Mouse (Mus musculus) ovary, postnatal 14 days (tissue): Measurements from ENCODE around the gene Ift122.
A peak's percentile ranks its signal among the peaks of the same experiment; 100 is the strongest.

ENCODE experiments used
- DNase-seq: peaks from one replicate; pipeline ENCODE4 v3.0.0; 2022; ENCODE audit warnings: low spot score

The Ift122 gene

GRCm38 (mm10) chr6:115891497-115892061 lies 38.3 kb downstream of the Ift122 start:
- DNase-seq, result peak; percentile 66

DNA sequence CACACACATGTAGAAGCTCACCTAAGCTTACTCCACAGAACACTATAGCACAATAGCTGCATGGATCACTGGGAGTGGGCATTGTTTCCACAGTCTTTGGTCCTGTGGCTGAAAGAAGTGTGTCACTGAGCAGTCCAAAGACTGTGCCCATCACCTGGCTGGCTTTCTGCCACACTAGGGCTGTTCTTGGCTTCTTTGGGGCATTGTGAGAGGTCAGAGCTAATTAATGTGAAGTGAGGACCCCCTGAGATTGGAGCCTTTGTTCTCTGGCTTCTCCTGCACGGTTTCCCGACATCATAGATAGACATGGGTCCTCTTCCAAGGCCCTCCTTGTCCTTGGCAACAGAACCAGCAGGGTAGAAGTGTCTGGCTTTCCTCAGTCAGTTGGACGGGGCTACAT lies 39.1 kb downstream of the Ift122 start:
- DNase-seq, result no peak

DNA sequence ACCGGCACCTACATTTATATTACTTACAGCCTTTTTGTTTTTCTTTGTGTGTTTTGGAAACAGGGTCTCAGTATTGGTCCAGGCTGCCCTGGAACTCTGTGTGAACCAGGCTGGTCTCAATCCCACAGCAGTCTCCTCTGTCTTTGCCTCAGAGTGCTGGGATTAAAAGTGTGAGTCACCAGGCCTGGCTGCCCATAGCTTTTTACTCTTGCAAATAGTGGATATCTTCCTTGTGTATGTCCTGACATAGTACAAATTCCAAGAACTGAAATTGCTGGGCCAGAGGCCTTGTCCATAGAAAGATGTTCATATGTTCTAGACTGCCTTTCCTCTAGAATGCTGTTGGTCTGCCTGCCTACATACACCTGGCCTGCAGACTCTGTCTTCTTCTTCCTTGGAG lies 43.1 kb downstream of the Ift122 start:
- no peak for DNase-seq

GRCm38 (mm10) chr6:115897117-115897516 lies 43.8 kb downstream of the Ift122 start:
- no peak for DNase-seq

GRCm38 (mm10) chr6:115897926-115898520 lies 44.8 kb downstream of the Ift122 start:
- DNase-seq, result no peak

DNA sequence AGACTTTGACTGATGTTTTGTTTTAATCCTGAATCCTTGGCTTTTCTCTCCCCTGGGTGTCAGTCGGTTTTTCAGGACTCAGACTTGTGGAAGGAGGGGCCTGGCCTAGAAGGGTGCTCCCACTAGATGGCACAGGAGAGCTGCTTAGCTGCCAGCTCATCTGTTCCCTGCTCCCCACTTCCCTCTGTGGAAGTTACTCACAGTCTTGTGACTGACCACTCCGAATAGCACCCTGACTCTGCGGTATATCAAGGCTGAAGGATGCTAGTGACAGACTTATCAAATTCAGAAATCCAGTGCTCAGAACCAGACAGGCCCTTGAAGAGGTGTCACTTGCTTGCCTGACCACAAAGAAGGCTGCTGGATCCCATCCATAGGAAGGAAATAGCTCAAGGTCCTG lies 47.8 kb downstream of the Ift122 start:
- peak; percentile 65 for DNase-seq

DNA sequence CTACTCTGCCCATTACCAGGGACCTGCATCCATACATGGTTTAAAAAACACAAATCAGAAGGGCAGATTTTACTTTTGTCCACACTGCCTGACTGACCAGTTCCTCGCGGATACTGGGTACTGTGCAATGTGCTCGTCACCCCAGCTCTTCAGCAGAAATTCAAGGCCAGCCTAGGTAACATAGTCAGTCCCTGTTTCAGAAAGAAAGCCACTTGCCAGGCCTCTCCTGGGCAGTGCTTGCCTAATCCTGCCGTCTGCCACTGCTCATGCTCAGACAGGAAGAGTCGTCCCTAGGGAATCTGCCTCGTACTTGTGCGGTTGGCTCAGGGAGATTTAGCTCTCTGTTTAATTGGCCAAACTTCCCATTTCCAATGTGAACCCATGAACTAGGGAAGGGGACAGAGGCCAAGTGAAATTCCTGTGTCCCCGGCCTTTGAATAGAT lies 48.2 kb downstream of the Ift122 start:
- DNase-seq, result no peak

DNA sequence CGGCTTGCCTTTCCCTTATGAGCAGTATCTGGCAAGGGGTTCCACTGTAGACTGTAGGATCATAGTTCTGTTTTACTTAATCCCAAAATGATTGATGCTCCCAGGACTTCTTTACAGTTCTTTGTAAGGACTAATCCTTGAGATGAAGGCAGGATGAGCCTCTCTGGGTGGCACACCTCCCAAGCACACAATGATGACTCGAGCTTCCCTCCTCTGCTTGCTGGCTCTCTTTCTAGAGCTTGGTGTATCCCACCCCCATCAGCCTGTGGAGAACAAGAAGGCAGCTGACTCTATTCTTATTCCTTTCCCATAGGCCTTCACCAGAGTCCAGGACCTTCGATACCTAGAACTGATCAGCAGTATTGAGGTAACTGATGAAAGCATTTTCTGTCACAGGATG lies 49.3 kb downstream of the Ift122 start:
- no peak for DNase-seq

- no peak for DNase-seq
Observed at GRCm38 (mm10) chr6:115905568-115905967, 52.3 kb downstream of the Ift122 start.

GRCm38 (mm10) chr6:115906455-115906854 lies 53.2 kb downstream of the Ift122 start:
- no peak for DNase-seq

- no peak for DNase-seq
Observed at GRCm38 (mm10) chr6:115906871-115907270, 53.6 kb downstream of the Ift122 start.

DNA sequence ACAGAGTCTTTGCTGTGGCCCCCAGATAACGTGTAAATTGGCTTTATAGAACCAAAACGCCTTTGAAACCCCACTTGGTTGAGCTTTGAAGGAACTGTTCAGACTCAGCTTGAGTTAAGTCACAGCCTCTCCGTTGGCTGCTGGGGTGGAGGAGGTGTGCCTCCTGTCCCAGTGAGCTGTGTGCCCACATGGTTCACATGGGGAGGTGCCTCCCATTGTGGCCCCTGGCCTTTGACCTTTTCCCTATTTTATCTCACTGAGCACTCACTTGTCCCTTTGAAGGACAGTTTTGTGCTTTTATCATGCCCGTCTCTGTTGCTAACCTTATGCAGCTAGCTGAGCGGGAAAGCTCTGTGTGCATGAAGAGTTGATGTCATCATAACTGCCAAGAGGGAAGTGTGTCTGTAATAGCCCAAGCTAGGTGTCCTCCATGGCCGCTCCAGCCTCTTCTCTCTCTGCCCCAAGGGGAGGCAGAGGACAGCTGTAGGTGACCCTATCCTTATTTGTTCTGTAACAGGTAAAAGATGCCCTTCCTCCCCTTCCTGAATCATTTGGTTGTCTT lies 55.2 kb downstream of the Ift122 start:
- no peak for DNase-seq

GRCm38 (mm10) chr6:115909052-115909451 lies 55.8 kb downstream of the Ift122 start:
- no peak for DNase-seq

GRCm38 (mm10) chr6:115909940-115910339 lies 56.7 kb downstream of the Ift122 start:
- DNase-seq, result no peak

DNA sequence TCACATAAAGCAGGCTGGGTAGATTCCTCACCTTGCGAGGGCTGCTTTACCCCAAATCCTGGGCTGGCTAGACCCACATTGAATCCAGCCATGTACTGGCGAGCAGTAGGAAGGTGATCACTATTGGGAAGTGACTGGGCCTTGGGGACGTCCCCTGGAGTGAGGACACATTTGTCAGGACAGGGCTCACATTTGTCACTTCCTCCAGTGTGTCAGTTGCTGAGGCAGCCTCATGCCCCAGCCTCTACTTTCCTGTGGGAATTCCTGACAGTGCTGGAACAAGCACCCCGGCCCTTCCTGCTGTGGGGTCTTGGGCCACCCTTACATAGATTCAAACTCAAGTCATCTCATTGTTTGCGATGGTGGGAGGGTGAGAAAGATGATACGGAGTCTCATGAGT lies 58.5 kb downstream of the Ift122 start:
- no peak for DNase-seq

- DNase-seq, result no peak
Observed at GRCm38 (mm10) chr6:115913482-115913881, 60.2 kb downstream of the Ift122 start.

DNA sequence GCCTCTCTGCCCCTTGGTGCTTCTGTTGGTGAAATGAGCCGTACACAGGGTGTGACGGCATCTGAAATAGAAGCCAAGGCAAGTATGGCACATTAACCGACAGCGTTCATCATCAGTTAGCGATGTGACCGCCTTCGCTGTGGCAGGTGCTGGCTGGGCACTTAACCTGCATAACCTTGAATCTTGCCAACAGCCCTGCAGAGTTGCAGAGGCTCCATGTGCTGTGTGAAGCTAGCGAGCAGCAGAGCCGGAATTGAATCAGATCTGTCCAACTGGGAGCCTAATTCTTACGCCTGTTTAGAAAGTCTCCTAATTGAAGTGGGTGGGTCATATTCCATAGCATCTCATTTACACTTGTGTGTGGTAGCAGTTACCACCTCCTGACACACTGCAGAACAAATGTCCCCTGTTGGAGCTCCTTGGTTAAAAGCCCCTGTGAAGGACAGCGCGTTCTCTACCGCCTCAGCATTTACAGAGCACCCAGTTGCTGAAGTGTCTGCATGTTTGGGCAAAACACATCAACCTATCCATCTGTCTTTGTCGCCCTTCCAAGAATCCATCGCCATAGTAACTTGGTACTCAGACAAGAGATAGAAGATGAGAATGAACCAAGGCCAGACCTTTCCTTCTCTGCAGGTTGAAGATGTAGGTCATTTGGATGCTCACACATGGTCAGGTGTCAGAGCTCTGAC lies 61.4 kb downstream of the Ift122 start:
- DNase-seq, result no peak

- no peak for DNase-seq
Observed at GRCm38 (mm10) chr6:115915601-115916445, 62.6 kb downstream of the Ift122 start.

DNA sequence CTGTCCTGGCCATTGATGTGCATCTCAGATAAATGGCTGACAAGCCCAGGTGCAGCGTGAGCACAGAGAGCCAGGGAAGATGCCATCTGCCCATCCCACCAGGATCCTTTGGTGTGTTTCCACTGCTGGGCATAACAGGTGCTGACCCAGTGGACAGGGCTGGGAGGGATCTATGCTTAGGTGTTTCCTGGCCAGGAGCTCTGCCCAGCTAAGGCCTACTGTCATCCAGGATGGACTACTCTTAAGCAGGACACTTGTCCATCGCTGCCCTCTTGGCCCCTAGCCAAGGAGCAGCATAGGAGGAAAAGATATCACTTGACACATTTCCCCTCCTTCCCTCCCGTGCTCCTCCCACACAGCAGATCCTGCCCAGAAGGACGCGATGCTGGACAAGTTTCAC lies 63.3 kb downstream of the Ift122 start:
- DNase-seq, result no peak

DNA sequence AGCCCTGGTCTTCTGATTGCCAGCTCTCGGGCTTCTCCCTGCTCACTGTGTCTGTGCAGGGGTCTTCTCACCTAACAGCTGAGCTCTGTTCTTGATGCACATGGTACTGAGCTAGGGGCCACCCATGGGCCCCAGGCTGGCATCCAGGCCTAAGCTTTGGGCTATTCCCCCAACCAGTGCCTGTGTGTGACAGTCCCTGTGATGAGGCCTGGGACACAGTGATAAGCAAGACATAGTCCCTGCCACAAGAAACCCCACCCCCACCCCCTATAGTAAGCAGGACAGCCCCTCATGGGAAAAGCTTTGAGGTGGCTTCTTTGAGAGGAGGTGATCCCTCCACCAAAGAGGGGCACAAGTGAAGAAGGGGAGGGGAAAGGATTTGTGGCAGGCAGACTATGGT lies 65.3 kb downstream of the Ift122 start:
- DNase-seq, result no peak

- no peak for DNase-seq
Observed at GRCm38 (mm10) chr6:115919876-115920275, 66.6 kb downstream of the Ift122 start.

DNA sequence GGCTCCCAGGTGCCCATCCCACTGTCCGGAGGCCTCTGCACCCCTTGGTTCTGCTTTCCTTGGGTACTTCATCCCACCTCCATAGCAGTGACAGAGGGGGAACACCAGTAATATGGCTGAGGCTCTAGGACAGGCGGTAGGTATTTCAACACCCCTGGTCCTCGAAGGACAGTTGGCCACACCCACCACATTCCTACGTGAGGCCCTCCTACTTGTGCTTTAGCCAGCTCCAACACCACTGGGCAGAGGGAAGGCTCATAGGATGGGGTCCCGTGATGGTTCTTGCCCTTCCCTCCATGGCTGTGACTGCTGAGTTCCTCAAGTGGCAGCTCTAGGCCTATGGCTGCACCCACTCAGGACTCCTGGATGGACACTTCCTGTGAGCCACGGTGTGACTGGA lies 71.6 kb downstream of the Ift122 start:
- no peak for DNase-seq
